Mouse (Mus musculus) gastrocnemius, postnatal 10 days (tissue): Measurements from ENCODE around the gene BC030870. TPM values are rescaled to one million over a fixed set of nuclear protein-coding genes. Genes with fewer than 3 reads are reported as not detected.
"Not testable (repeated sequence)": the region's sequence is repeated elsewhere in the genome, so short reads cannot be mapped to it uniquely, and the experiment has no call there.

ENCODE experiments used
- DNase-seq: peaks from one replicate; pipeline ENCODE4 v3.0.0; 2021; ENCODE audit warnings: mixed read lengths
- long read RNA-seq, 2 experiments: library from polyadenylated mRNA; stranded (forward); transcript quantifications; one replicate each; pipeline ENCODE4 v2.0.0; 2021
- total RNA-seq, 2 experiments: library from RNA; stranded (reverse); gene quantifications; 2 replicates each; pipeline ENCODE4 v1.2.3; 2021

The BC030870 gene
- total RNA-seq = not detected
- long read RNA-seq, experiment 1 = 0 reads
- long read RNA-seq, experiment 2 = 0 reads

DNA sequence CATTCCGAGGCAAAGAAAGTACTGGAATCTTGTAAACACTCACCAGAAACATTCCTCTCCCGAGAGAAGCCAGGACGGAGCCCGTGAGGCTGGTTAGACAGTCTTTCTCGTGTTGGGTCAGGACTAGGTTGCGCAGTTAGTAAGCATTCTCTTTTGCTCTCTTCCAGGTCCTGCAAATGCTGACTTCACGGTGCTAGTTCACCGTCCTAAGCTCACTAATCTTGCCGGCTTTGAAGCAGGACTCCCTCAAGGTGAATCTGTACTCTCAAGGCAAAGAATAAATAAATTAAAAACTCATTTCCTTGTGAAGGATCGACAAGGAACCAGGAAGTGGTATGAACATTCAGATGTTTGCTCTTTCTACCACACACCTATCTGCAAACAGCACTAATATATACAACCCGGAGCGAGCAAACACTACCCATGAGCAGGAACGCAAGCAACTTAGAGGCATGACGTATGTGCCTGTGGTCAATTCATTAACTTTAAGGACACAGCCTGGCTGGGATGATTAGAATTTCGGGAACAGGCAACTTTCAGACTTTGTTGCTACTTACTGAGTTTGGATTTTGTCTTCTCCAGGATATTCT, at the start of gene BC030870:
BC030870 (minus strand) TSS at position 365 of the 590 bp plus-strand sequence.
- DNase-seq = no peak

DNA sequence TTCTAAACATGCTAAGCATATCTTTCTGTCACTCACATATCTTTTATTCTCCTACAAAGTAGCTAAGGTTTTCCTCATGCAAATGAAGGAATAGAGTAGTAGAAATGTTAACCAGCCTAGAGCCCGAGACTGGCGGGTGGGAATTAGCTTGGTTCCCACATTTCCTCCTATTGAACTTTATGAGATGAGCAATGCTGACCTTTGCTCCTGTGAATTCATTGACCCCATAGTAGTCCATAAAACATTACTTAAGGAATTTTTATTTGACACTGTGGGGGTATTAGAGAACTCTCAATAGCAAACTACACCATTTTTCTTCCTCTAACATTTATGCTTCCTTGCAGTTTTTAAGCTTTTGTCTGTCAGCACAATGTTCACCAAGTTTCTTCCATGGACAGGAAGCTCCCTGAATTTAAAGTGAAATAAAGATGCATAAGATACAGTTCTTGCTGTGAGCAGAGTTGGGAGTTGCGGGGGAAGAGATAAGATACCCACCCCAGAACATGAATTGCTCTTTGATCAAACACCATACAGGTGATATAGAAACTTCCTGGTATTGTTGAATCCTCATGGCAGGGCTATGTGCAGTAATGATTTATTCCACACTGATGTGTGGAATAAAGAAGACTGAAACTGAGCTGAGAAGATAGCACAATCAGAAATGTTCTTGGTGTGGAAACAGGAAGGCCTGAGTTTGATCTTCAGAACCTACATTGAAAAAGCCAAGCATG, 45.5 kb upstream of the BC030870 start:
- no peak for DNase-seq

DNA sequence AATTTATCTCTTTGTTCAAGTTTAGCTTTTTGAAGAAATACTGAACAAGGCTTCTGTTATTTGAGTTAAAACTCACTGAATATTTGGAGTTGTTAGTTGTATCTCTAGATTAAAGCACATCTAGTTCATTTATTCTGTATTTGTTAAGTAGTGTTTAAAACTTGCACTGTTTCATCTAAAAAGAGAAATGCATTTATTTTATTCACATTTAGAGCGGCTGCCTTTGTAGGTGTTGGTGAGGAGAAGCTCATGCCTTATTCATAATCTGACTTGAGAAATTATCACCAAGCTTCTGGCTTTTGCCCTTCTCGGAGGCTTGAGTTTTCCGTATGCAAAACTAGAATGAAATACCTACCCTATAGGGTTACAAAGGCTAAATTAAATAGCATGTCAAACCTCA, 39.8 kb upstream of the BC030870 start:
- DNase-seq = no peak

DNA sequence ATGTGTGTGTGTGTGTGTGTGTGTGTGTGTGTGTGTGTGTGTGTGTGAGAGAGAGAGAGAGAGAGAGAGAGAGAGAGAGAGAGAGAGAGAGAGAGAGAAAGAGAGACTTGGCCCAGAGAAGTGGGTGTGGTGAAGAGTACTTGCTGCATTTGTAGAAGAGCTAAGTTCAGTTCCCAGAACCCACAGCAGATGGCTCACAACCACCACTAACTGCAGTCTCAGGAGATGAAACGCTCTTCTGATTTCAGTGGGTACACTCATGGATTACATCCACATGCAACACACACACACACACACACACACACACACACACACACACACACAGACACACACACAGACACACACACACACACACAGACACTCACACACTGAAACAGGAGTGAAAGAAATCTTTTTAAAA, 31.3 kb upstream of the BC030870 start:
- not testable (repeated sequence) for DNase-seq

DNA sequence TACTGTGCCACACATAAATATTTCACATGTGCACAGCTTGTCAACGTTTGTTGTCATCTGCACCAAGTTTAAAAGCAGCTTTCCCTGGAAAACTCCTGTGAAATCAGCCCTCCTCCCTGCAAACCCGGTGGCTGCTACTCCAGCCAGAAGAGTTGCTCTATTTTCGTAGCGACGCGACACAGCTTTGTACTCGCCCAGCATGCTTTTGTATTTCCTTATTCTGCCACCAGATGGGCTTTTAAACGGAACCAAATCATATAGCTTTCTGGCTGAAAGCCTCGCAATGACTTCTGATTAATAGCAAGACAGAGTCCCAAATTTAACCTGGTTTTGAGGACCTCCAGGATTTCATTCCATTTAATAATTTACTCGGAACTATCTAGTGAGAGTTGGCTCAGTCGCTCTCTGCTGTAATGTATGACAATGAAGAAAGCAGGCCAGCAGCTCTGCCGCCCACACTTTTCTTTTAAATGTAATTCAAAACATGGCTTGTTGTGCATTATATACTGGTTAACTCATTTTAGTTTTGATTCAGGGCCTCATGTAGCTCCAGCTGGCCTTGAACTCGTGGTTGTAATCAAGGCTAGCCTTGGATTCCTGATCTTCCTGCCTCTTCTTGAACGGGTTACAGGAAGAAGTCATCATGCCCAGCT, 29.9 kb upstream of the BC030870 start:
- DNase-seq = no peak

GRCm38 (mm10) chr8:65157901-65158300, 28.5 kb upstream of the BC030870 start:
- no peak for DNase-seq

GRCm38 (mm10) chr8:65138830-65139466, 9.6 kb upstream of the BC030870 start:
- no peak for DNase-seq

GRCm38 (mm10) chr8:65126454-65126853, 2.9 kb downstream of the BC030870 start:
- no peak for DNase-seq

DNA sequence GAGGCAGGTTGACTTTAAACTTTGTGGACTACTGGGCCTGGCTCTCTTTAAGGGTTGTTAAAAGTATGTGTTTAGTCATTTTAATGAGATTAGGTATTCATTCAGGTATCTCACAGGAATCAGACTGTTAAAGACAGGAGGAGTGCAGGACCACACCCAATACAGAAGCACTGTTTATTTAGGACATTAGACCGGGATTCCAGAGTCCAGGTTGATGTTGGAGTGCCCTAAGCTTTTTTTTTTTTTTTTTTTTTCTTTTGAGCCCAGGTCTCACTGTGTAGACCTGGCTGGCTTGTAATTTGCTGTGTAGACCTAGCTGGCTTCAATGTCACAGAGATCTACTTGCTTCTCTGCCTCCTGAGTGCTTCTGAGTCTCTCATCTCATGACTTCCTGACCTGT, 3.3 kb downstream of the BC030870 start:
- DNase-seq = no peak

- DNase-seq = no peak
Measured at GRCm38 (mm10) chr8:65112092-65112491, 17.3 kb downstream of the BC030870 start.

GRCm38 (mm10) chr8:65110285-65110691, 19.1 kb downstream of the BC030870 start:
- peak; percentile 74 for DNase-seq

DNA sequence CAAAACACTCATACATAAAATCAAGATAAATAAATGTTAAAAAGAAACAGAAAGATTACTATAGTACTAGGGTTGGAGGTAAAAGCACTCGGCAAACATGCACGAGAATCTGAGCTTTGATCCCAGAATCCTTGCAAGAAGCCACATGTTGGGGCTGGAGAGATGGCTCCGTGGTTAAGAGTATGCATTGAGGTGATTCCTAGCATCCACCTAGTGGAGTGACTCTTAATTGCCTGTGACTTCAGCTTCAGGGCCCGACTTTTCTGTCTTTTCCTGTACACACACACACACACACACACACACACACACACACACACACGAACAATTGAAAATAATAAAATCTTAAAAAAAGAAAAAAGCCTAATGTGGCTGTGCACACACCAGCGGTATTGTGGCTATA, 20.4 kb downstream of the BC030870 start:
- no peak for DNase-seq

DNA sequence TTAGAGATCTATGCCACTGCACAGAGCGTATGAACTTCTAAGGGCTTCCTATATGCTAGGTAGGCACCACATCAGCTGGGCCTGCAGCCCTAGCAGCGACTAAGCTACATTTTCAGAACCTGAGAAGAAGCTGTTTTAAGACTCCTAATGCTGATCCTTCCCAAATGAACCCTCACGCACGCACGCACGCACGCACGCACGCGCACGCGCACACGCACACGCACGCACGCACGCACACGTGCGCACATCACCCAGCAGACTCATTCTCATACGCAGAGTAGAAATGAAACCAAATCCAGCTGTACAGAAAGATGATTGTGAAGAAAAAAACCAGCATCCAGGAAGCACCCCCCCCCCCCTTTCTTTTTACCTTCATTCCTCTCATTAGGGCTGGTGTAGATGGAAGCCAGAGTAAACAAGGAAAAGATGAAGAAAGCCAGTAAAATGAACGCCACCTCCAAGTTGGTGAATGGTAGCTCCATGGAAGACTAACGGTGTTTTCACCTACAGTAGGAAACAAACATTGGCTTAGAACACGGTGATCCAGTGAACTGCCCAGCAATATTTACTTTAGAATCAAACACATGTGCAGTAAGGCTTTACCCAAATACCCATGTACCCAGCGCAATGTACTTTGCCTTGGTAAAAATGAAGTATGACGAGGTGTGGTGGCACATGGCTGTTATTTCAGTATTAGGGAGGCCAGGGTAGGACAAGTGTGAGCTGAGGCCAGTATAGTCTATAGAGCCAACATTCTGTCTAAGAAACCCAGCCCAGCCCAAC, 21.2 kb downstream of the BC030870 start:
- no peak for DNase-seq

GRCm38 (mm10) chr8:65104041-65104440, 25.3 kb downstream of the BC030870 start:
- no peak for DNase-seq

GRCm38 (mm10) chr8:65103632-65104031, 25.7 kb downstream of the BC030870 start:
- no peak for DNase-seq

GRCm38 (mm10) chr8:65099735-65100134, 29.6 kb downstream of the BC030870 start:
- no peak for DNase-seq

- no peak for DNase-seq
Measured at GRCm38 (mm10) chr8:65097760-65098415, 31.5 kb downstream of the BC030870 start.

GRCm38 (mm10) chr8:65089781-65090180, 39.6 kb downstream of the BC030870 start:
- no peak for DNase-seq

DNA sequence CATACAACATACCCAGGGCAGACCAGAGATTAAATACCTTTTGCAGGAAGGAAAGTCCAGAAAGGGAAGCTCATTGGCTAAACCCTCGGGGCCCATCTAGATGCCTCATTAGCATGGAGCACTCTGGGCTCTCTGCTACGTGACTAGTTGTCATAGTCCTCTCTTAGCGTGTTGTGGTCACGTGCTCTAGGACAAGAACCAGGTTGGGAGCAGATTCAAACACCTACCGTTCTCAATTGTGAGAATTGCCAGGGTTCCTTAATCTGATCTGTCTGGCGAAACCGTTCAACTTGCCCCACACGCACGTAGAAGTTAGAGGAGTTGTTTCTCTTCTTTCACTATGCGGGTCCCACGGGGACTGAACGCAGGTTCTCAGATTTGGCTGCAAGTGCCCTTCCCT, 41.2 kb downstream of the BC030870 start:
- no peak for DNase-seq

DNA sequence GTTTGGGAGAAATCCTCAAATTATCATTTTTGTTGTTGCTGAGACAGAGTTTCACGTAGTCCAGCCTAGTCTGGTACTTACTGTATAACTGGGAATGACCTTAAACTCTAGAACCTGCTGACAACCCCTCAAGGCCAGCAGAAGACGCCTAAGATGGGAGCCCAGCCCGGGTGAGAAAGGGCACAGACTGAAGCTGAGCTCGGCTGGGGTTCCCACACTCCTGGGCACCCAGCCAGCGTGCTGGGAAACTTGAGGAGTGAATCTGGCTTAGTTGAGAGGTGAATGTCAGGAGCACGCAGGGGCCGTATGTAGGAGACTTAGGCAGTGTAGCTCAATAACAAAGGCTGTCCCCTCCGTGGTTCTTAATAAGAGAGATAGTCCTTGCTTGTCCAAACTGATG, 41.7 kb downstream of the BC030870 start:
- DNase-seq = peak; percentile 36

DNA sequence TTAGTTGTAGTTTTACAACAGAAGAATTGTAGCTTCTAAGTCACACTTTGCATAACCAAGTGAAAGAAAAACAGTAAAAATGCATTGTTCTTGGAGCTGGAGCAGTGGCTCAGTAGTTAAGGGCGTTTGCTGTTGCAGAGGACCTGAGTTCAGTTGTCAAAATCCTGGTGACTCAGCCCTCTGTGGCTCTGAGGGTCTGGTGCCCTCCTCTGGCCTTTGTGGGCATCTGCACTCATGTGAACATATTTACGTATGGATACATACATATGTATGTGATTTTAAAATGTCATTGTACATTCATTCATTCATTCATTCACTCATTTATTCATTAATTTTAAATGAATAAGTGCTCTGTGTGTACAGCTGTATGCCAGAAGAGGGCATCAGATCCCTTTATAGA, 43.7 kb downstream of the BC030870 start:
- no peak for DNase-seq

- DNase-seq = no peak
Measured at GRCm38 (mm10) chr8:65080731-65081130, 48.6 kb downstream of the BC030870 start.
